Mouse (Mus musculus): Measurements from ENCODE around the gene 2310034G01Rik. TPM values are rescaled to one million over a fixed set of nuclear protein-coding genes. Genes with fewer than 3 reads are reported as not detected.

The 2310034G01Rik gene
- 2.5 and 3.5 TPM in 2 replicates for polyA plus RNA-seq (2015; fragmentation: Nextera tagmentation; extraction: Ambion mirVana)

DNA sequence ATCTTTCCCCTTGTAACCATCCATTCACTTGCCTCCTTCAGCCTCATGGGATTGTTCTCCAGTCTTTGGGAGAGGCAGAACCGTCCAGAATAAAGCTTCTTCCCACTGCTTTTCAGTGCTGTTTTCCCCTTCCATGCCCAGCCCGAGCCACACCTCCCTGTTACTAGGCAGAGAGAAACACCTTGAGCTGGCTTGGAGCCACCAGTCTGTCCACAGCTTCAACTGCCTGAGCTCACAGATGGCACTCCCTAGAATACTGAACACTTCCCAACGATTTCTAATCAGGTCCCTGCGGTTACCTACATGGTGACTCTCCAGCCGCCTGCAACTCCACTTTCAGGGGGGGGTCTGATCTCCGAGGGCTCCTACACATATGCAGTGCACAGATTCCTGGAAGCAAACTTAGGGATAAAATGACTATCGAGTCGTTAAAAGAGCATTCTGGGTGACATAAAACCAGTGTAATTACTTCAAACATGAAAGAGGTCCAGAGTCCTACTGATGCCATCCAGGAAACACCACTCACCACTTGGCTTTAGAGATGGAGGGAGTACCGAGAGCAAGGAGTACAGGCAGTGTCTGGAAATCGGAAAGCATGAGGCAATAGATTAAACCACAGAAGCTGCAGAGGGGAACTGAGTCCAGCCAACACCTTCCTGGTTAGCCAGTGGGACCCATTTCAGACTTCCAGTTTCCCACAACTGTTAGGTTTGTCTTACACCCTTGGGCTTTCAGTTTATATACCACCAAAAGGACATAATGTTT lies at the start of gene 2310034G01Rik:
TSS of gene 2310034G01Rik (minus strand) at position 135 of the 765 bp plus-strand sequence.
- Histone ChIP-seq H3K27me3 (peaks cover 27% of the 10 kb centered on the region), H3K9me3 (no peaks in the 10 kb centered on the region), H3K9ac (peak within 1 kb of the TSS; percentile 85), H3K36me3 (no peaks in the 10 kb centered on the region), H3K4me2 (peak within 1 kb of the TSS; percentile 76), H3K4me1 (replicated peaks) (peaks cover 24% of the 10 kb centered on the region), H3K27ac (replicated peaks) (peak within 1 kb of the TSS; percentile 92), H3K4me3 (peak within 1 kb of the TSS; percentile 64)
- no peak for ATAC-seq (ENCODE audit: low read depth)
- WGBS = 63% methylated on average over 10 of the region's 10 CpGs

GRCm38 (mm10) chr19:46399886-46400285 lies 49.8 kb upstream of the 2310034G01Rik start:
- H3K36me3 ChIP-seq = peaks cover 30% of the 10 kb centered on the region
- H3K4me1 ChIP-seq (replicated peaks) = peaks cover 39% of the 10 kb centered on the region
- H3K9ac ChIP-seq = no peak overlapping the region
- H3K27ac ChIP-seq (replicated peaks) = no peak overlapping the region
- H3K9me3 ChIP-seq = no peaks in the 10 kb centered on the region
- no peak overlapping the region for H3K4me3 ChIP-seq
- WGBS = 58% methylated on average over 7 of the region's 7 CpGs
- H3K27me3 ChIP-seq = no peaks in the 10 kb centered on the region
- ATAC-seq (ENCODE audit: low read depth) = no peak
- H3K4me2 ChIP-seq = no peak overlapping the region

DNA sequence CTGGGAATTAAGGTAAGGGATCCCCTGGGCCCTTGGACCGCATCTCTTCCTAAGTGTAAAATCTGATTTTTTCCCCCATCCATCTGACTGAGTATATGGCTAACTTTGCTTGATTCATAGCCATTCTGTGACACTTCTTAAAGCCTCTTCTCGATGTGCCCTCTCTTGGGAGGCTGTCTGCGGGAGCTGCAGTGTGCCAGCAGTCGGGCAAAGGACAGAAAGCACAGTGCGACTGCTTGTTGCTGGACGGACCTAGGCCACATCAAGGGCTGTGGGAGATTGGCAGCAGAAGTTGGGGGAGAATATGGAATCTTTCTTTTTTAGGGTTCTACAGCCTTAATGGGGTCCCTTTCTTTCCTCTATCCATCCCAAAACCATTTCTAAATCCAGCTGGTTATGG lies 49.3 kb upstream of the 2310034G01Rik start:
- Histone ChIP-seq H3K4me2 (peak overlapping the region; percentile 81), H3K27me3 (no peaks in the 10 kb centered on the region), H3K4me3 (no peak overlapping the region), H3K9me3 (no peaks in the 10 kb centered on the region), H3K36me3 (peaks cover 27% of the 10 kb centered on the region), H3K27ac (replicated peaks) (no peak overlapping the region), H3K4me1 (replicated peaks) (peaks cover 42% of the 10 kb centered on the region), H3K9ac (0 out of 2 replicates have a peak overlapping the region, but pooled peaks have one; percentile 45)
- WGBS = 71% methylated on average over 6 of the region's 6 CpGs
- ATAC-seq (ENCODE audit: low read depth) = no peak

- ATAC-seq (ENCODE audit: low read depth) = no peak
- H3K4me1 ChIP-seq (replicated peaks) = peaks cover 51% of the 10 kb centered on the region
- WGBS = 38% methylated on average over 3 of the region's 3 CpGs
These were observed 48.3 kb upstream of the 2310034G01Rik start for GRCm38 (mm10) chr19:46398401-46398800.

DNA sequence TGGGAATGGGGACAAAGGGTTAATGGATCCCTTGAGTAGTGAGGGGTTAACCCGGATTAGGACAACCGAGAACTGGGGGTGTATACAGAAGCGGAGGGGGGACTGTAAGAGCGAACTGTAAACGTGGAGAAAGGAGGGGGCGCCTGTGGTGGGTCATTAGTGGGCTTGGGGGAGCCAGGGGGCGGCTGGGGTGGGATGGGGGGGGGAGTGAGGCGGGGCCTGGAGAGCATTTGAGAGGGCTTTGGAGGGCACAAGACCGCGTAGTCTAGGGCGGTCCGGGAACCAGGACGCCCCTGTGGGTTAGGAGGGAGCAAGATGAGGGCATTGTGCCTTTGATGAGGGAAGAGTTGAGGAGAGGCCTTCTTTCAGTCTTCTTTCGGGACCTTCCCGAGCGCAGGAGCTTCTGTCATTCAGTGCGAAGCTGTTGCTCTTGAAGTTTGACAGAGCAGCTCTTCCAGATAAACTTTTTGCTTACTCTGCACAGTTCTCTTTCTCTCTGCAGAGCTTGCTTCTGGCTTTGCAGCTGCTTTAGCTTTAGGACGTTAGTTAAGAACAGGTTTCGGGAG lies 47.4 kb upstream of the 2310034G01Rik start:
- Histone ChIP-seq H3K36me3 (peaks cover 10% of the 10 kb centered on the region), H3K27ac (replicated peaks) (peak overlapping the region; percentile 85), H3K4me2 (peak overlapping the region; percentile 81), H3K9ac (peak overlapping the region; percentile 89), H3K4me1 (replicated peaks) (peaks cover 54% of the 10 kb centered on the region), H3K4me3 (peak overlapping the region; percentile 90), H3K9me3 (no peaks in the 10 kb centered on the region), H3K27me3 (no peaks in the 10 kb centered on the region)
- 0 out of 2 replicates have a peak, but pooled peaks have one; percentile 0 for ATAC-seq (ENCODE audit: low read depth)
- 2% methylated on average over 18 of the region's 19 CpGs for WGBS

More at GRCm38 (mm10) chr19:46398401-46398800, 48.3 kb upstream of the 2310034G01Rik start:
- Histone ChIP-seq H3K4me2 (peak overlapping the region; percentile 81), H3K9ac (peak overlapping the region; percentile 89), H3K36me3 (peaks cover 18% of the 10 kb centered on the region), H3K9me3 (no peaks in the 10 kb centered on the region), H3K27ac (replicated peaks) (no peak overlapping the region), H3K27me3 (no peaks in the 10 kb centered on the region), H3K4me3 (peak overlapping the region; percentile 90)

- peak; percentile 87 for ATAC-seq (ENCODE audit: low read depth)
- peaks cover 9% of the 10 kb centered on the region for H3K36me3 ChIP-seq
- peaks cover 54% of the 10 kb centered on the region for H3K4me1 ChIP-seq (replicated peaks)
- peak within 1 kb of the TSS; percentile 85 for H3K27ac ChIP-seq (replicated peaks)
- WGBS = under 1% methylated on average over 56 of the region's 57 CpGs
- peak within 1 kb of the TSS; percentile 81 for H3K4me2 ChIP-seq
- H3K27me3 ChIP-seq = no peaks in the 10 kb centered on the region
- no peaks in the 10 kb centered on the region for H3K9me3 ChIP-seq
- peak within 1 kb of the TSS; percentile 90 for H3K4me3 ChIP-seq
- peak within 1 kb of the TSS; percentile 89 for H3K9ac ChIP-seq
These were observed 46.8 kb upstream of the 2310034G01Rik start, which contains the start of gene Sufu for GRCm38 (mm10) chr19:46396686-46397435. TSS of gene Sufu (plus strand) at chr19:46396896.

- Histone ChIP-seq H3K9me3 (no peaks in the 10 kb centered on the region), H3K4me1 (replicated peaks) (peaks cover 54% of the 10 kb centered on the region), H3K36me3 (peaks cover 6% of the 10 kb centered on the region), H3K4me3 (peak overlapping the region; percentile 66), H3K27me3 (no peaks in the 10 kb centered on the region), H3K4me2 (peak overlapping the region; percentile 66), H3K9ac (0 out of 2 replicates have a peak overlapping the region, but pooled peaks have one; percentile 83), H3K27ac (replicated peaks) (0 out of 2 replicates have a peak overlapping the region, but pooled peaks have one; percentile 9)
- 15% methylated on average over 8 of the region's 8 CpGs for WGBS
- no peak for ATAC-seq (ENCODE audit: low read depth)
These were observed 46.0 kb upstream of the 2310034G01Rik start for GRCm38 (mm10) chr19:46396109-46396508.

- 0 out of 2 replicates have a peak, but pooled peaks cover 7% of the 10 kb centered on the region for H3K36me3 ChIP-seq
- no peaks in the 10 kb centered on the region for H3K27me3 ChIP-seq
- under 1% methylated on average over 51 of the region's 51 CpGs for WGBS
- peak; percentile 96 for ATAC-seq (ENCODE audit: low read depth)
- peaks cover 52% of the 10 kb centered on the region for H3K4me1 ChIP-seq (replicated peaks)
- peak within 1 kb of the TSS; percentile 83 for H3K27ac ChIP-seq (replicated peaks)
- H3K9me3 ChIP-seq = no peaks in the 10 kb centered on the region
- H3K4me2 ChIP-seq = peak within 1 kb of the TSS; percentile 99
- peak within 1 kb of the TSS; percentile 90 for H3K4me3 ChIP-seq
- H3K9ac ChIP-seq = peak within 1 kb of the TSS; percentile 83
These were observed 45.3 kb upstream of the 2310034G01Rik start, which contains the start of gene Actr1a for GRCm38 (mm10) chr19:46395109-46396009. TSS of gene Actr1a (minus strand) at chr19:46395748.

DNA sequence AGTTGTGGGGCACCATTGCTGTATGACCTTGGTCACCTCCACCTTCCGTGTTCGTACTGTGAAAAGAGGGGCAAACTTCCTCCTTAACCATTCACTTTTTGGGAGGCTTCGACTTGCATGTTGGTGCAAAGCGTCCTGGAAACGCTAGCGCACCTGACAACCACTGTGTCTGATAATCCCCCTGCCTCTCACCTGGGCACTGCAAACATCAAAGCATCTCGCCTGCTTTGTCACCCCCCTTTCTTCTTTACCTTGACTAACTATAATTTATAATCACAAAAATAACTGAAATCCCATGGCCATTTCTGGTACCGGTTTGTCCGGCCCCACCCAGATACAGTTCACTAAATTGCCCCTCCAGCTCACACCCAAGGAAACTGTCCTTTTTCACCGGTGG lies 44.6 kb upstream of the 2310034G01Rik start:
- Histone ChIP-seq H3K27ac (replicated peaks) (no peak overlapping the region), H3K4me2 (peak overlapping the region; percentile 99), H3K9ac (peak overlapping the region; percentile 78), H3K36me3 (0 out of 2 replicates have a peak, but pooled peaks cover 9% of the 10 kb centered on the region), H3K9me3 (no peaks in the 10 kb centered on the region), H3K27me3 (no peaks in the 10 kb centered on the region), H3K4me1 (replicated peaks) (peaks cover 46% of the 10 kb centered on the region), H3K4me3 (peak overlapping the region; percentile 66)
- 6% methylated on average over 10 of the region's 10 CpGs for WGBS
- ATAC-seq (ENCODE audit: low read depth) = no peak

DNA sequence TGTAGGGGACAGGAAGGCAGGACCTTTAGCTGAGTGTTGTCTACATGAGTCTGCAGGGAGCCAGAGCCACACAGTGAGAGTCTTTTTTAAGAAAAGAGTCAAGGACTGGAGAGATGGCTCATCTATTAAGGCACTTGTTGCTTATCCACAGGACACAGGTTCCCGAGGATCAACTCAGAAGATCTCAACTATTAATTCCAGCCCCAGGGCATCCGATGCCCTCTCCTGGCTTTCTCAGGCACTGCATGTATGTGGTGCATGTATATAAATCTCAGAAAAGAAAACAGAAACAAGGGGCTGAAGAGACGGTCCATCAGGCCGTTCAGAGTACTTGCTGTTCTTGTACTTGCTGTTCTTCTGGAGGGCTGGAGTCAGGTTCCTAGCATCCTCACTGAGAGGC lies 41.9 kb upstream of the 2310034G01Rik start:
- H3K36me3 ChIP-seq = peaks cover 17% of the 10 kb centered on the region; the same call in 1 of the 2 replicates
- H3K4me3 ChIP-seq = no peak overlapping the region
- H3K4me2 ChIP-seq = no peak overlapping the region
- H3K9ac ChIP-seq = no peak overlapping the region
- H3K4me1 ChIP-seq (replicated peaks) = peaks cover 29% of the 10 kb centered on the region
- WGBS = 29% methylated on average over 4 of the region's 4 CpGs
- no peak overlapping the region for H3K27ac ChIP-seq (replicated peaks)
- ATAC-seq (ENCODE audit: low read depth) = no peak
- no peaks in the 10 kb centered on the region for H3K9me3 ChIP-seq
- H3K27me3 ChIP-seq = no peaks in the 10 kb centered on the region

- H3K4me3 ChIP-seq = no peak overlapping the region
- no peak overlapping the region for H3K27ac ChIP-seq (replicated peaks)
- H3K4me1 ChIP-seq (replicated peaks) = peaks cover 23% of the 10 kb centered on the region
- no peak overlapping the region for H3K9ac ChIP-seq
- no peaks in the 10 kb centered on the region for H3K27me3 ChIP-seq
- no peak for ATAC-seq (ENCODE audit: low read depth)
- no peaks in the 10 kb centered on the region for H3K9me3 ChIP-seq
- 86% methylated on average over 5 of the region's 5 CpGs for WGBS
- H3K36me3 ChIP-seq = peaks cover 33% of the 10 kb centered on the region
- H3K4me2 ChIP-seq = no peak overlapping the region
These were observed 39.8 kb upstream of the 2310034G01Rik start for GRCm38 (mm10) chr19:46389872-46390271.
